Mouse (Mus musculus) forebrain, embryonic 16.5 days (tissue): ENCODE measurements around the gene Prkca. TPM values are rescaled to one million over a fixed set of nuclear protein-coding genes. Genes with fewer than 3 reads are reported as not detected.

ENCODE experiments used
- ATAC-seq: fragments of 200-750 bp; cut with Nextera tagmentation; 2 replicates; pipeline ENCODE4 v1.8.0; 2017; ENCODE audit warnings: mild to moderate bottlenecking, moderate library complexity
- H3K27ac ChIP-seq: fragments of 300-500 bp; sonication (generic); 2 replicates; pipeline ENCODE4 v1.5.1; 2014; ENCODE audit warnings: low read length, control low read depth
- H3K27me3 ChIP-seq: fragments of 300-500 bp; sonication (generic); replicated peaks from 2 replicates; pipeline ENCODE4 v1.6.1; 2014; ENCODE audit warnings: low read length; ENCODE audit not compliant: control insufficient read depth, insufficient read depth
- H3K36me3 ChIP-seq: fragments of 300-500 bp; sonication (generic); 2 replicates; pipeline ENCODE4 v1.6.1; 2014; ENCODE audit not compliant: control insufficient read depth, insufficient read depth
- H3K4me1 ChIP-seq: fragments of 300-500 bp; sonication (generic); replicated peaks from 2 replicates; pipeline ENCODE4 v1.6.1; 2014; ENCODE audit warnings: low read length; ENCODE audit not compliant: control insufficient read depth, insufficient read depth
- H3K4me2 ChIP-seq: fragments of 300-500 bp; sonication (generic); 2 replicates; pipeline ENCODE4 v1.6.1; 2014; ENCODE audit warnings: mild to moderate bottlenecking, low read length, control low read depth
- H3K4me3 ChIP-seq: fragments of 300-500 bp; sonication (generic); replicated peaks from 2 replicates; pipeline ENCODE4 v1.5.1; 2014; ENCODE audit warnings: mild to moderate bottlenecking, low read length, control low read depth
- H3K9ac ChIP-seq: fragments of 300-500 bp; sonication (generic); replicated peaks from 2 replicates; pipeline ENCODE4 v1.6.1; 2014; ENCODE audit warnings: low read depth, low read length, control low read depth
- H3K9me3 ChIP-seq: fragments of 300-500 bp; sonication (generic); 2 replicates; pipeline ENCODE4 v1.6.1; 2016; ENCODE audit warnings: low read length; ENCODE audit not compliant: control insufficient read depth
- WGBS: fragments of 180-500 bp; shearing (Covaris S2); extraction: QIAGEN DNeasy Blood & Tissue Kit; methylation state at CpG from one replicate; pipeline ENCODE4 v1.1.7; 2014; 5-methylcytosine and 5-hydroxymethylcytosine counted together
- polyA plus RNA-seq: library from polyadenylated mRNA; unstranded; fragments of >200 nt; fragmentation: Nextera tagmentation; extraction: Ambion mirVana; gene quantifications from 2 replicates; pipeline ENCODE4 v1.2.1, GENCODE M21; 2015

The Prkca gene
- polyA plus RNA-seq, 1 experiment from 2014 or later, result 7.5 TPM

GRCm38 (mm10) chr11:108181012-108181713, 162.6 kb downstream of the Prkca start:
- Histone ChIP-seq H3K27ac (peak overlapping the region; percentile 60), H3K27me3 (no peaks in the 10 kb centered on the region), H3K9ac (no peak overlapping the region), H3K4me3 (no peak overlapping the region), H3K9me3 (no peaks in the 10 kb centered on the region), H3K4me2 (no peak overlapping the region), H3K4me1 (peaks cover 18% of the 10 kb centered on the region), H3K36me3 (no peaks in the 10 kb centered on the region)
- 45% methylated on average over 10 of the region's 10 CpGs for WGBS
- peak; percentile 92 for ATAC-seq

GRCm38 (mm10) chr11:108178802-108179201, 164.9 kb downstream of the Prkca start:
- no peak overlapping the region for H3K4me2 ChIP-seq
- no peak for ATAC-seq
- no peaks in the 10 kb centered on the region for H3K36me3 ChIP-seq
- H3K4me3 ChIP-seq, result no peak overlapping the region
- H3K27ac ChIP-seq, result no peak overlapping the region
- no peaks in the 10 kb centered on the region for H3K9me3 ChIP-seq
- no peak overlapping the region for H3K9ac ChIP-seq
- 88% methylated on average over 5 of the region's 5 CpGs for WGBS
- H3K27me3 ChIP-seq, result no peaks in the 10 kb centered on the region
- peaks cover 20% of the 10 kb centered on the region for H3K4me1 ChIP-seq

GRCm38 (mm10) chr11:108178258-108178657, 165.5 kb downstream of the Prkca start:
- H3K27me3 ChIP-seq, result no peaks in the 10 kb centered on the region
- WGBS, result 94% methylated on average over 3 of the region's 3 CpGs
- H3K9ac ChIP-seq, result no peak overlapping the region
- peaks cover 20% of the 10 kb centered on the region for H3K4me1 ChIP-seq
- no peak overlapping the region for H3K27ac ChIP-seq
- ATAC-seq, result no peak
- no peak overlapping the region for H3K4me3 ChIP-seq
- H3K9me3 ChIP-seq, result no peaks in the 10 kb centered on the region
- no peak overlapping the region for H3K4me2 ChIP-seq
- H3K36me3 ChIP-seq, result no peaks in the 10 kb centered on the region

DNA sequence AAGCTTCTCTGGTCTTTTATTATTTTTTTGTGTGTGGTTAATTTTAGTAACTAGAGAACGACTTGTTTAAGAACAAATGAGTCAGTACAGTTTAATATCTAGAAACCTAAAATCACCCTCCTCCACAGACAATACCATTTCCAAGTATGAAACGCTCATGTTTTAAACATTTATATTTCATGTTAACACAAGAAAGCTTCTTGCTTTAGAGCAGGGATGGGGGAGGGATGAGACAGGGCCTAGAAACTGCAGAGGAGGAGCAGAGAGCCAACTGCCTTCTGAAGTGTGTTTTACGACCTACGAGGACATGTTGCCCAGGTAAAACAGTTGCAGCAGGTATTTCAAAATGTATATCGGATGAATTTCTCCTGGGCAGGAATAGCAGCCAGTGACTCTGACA, 167.0 kb downstream of the Prkca start:
- no peak overlapping the region for H3K4me2 ChIP-seq
- H3K4me3 ChIP-seq, result no peak overlapping the region
- no peak overlapping the region for H3K27ac ChIP-seq
- WGBS, result 81% methylated on average over 5 of the region's 5 CpGs
- H3K4me1 ChIP-seq, result peaks cover 20% of the 10 kb centered on the region
- no peaks in the 10 kb centered on the region for H3K27me3 ChIP-seq
- H3K36me3 ChIP-seq, result no peaks in the 10 kb centered on the region
- ATAC-seq, result no peak
- no peak overlapping the region for H3K9ac ChIP-seq
- H3K9me3 ChIP-seq, result no peaks in the 10 kb centered on the region

DNA sequence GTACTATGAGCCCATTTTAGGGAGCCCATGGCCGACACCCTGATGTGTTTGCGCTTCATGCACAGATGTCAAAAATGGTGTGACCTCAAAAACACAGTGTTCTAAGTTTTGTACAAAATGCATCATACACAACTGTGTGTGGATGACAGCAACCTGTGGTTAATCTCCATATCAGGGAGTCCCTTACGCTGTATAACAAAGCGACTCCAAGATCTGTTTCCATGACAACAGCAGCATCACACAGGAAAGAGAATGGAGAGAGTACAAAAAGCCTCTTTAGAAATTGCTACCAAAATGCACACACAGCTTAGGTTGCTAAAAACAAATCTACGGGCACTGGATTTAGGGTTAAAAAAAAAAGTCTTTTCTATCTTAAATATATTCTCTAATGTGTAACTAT, 171.8 kb downstream of the Prkca start:
- Histone ChIP-seq H3K27ac (no peak overlapping the region; the same call in 1 of the 2 replicates), H3K27me3 (no peaks in the 10 kb centered on the region), H3K9ac (no peak overlapping the region), H3K4me3 (no peak overlapping the region), H3K36me3 (no peaks in the 10 kb centered on the region), H3K9me3 (peaks cover 2% of the 10 kb centered on the region; the same call in 1 of the 2 replicates), H3K4me1 (0 out of 2 replicates have a peak, but pooled peaks cover 5% of the 10 kb centered on the region), H3K4me2 (no peak overlapping the region)
- 40% methylated on average over 5 of the region's 5 CpGs for WGBS
- peak; percentile 85 for ATAC-seq

DNA sequence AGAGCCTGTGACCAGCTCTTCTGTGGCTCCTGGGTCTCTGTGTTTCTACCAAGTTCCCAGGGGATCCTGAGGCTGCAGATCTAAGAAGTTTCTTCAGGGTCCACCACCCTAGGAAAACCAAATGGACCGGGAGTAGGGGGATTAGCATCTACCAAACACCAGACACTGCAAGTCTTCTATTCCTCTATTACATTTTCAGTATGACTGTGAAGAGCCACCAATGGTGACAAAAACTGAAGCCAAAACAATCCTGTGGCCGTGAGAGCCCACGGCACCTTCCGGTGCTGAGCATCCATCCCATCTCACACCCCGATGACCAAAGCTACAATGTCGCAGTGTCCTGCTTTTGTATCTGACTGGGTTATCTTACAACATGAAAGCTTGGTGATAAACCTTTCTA, 172.5 kb downstream of the Prkca start:
- Histone ChIP-seq H3K9ac (no peak overlapping the region), H3K9me3 (peaks cover 2% of the 10 kb centered on the region; the same call in 1 of the 2 replicates), H3K27me3 (no peaks in the 10 kb centered on the region), H3K36me3 (no peaks in the 10 kb centered on the region), H3K4me3 (no peak overlapping the region), H3K4me2 (no peak overlapping the region), H3K27ac (no peak overlapping the region; the same call in 1 of the 2 replicates), H3K4me1 (peaks cover 7% of the 10 kb centered on the region)
- WGBS, result 96% methylated on average over 6 of the region's 6 CpGs
- ATAC-seq, result no peak

DNA sequence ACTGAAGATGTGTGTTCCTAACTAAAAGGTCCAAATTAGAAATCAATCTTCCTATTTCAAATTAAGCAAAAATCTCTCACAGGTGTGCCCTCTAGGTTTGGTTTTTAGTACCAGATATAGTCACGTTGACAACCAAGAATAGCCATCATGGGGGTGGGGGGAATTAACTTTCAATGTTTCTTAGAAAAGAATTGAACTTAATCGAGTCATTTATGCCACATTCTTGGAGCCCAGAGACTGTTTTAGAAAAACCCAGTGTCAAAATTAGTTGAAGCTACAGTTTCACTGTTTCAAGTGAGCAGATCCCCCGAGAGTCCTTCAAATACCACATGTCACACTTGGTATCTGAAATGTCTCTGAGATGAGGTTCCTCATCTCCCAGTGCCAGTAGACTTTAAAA, 173.6 kb downstream of the Prkca start:
- peaks cover 17% of the 10 kb centered on the region for H3K4me1 ChIP-seq
- H3K36me3 ChIP-seq, result no peaks in the 10 kb centered on the region
- H3K4me2 ChIP-seq, result no peak overlapping the region
- H3K27ac ChIP-seq, result no peak overlapping the region
- no peak overlapping the region for H3K9ac ChIP-seq
- H3K4me3 ChIP-seq, result no peak overlapping the region
- peaks cover 2% of the 10 kb centered on the region; the same call in 1 of the 2 replicates for H3K9me3 ChIP-seq
- no peak for ATAC-seq
- WGBS, result 88% methylated on average over 3 of the region's 3 CpGs
- H3K27me3 ChIP-seq, result no peaks in the 10 kb centered on the region

- peaks cover 32% of the 10 kb centered on the region for H3K4me1 ChIP-seq
- peak; percentile 58 for ATAC-seq
- H3K36me3 ChIP-seq, result no peaks in the 10 kb centered on the region
- 24% methylated on average over 9 of the region's 9 CpGs for WGBS
- peak overlapping the region; percentile 48 for H3K27ac ChIP-seq
- no peak overlapping the region for H3K4me3 ChIP-seq
- 0 out of 2 replicates have a peak overlapping the region, but pooled peaks have one; percentile 9 for H3K9ac ChIP-seq
- H3K9me3 ChIP-seq, result peaks cover 2% of the 10 kb centered on the region; the same call in 1 of the 2 replicates
- H3K4me2 ChIP-seq, result no peak overlapping the region
- H3K27me3 ChIP-seq, result no peaks in the 10 kb centered on the region
Measured at GRCm38 (mm10) chr11:108165725-108166124, 178.0 kb downstream of the Prkca start.

- Histone ChIP-seq H3K36me3 (no peaks in the 10 kb centered on the region), H3K4me2 (no peak overlapping the region), H3K27me3 (no peaks in the 10 kb centered on the region), H3K4me3 (no peak overlapping the region), H3K4me1 (peaks cover 32% of the 10 kb centered on the region), H3K9me3 (peaks cover 2% of the 10 kb centered on the region; the same call in 1 of the 2 replicates), H3K27ac (peak overlapping the region; percentile 51), H3K9ac (no peak overlapping the region)
- WGBS, result 47% methylated on average over 1 of the region's 1 CpGs
- ATAC-seq, result peak; percentile 34; the same call in 1 of the 2 replicates
Measured at GRCm38 (mm10) chr11:108162639-108163038, 181.1 kb downstream of the Prkca start.
